Mouse (Mus musculus): ENCODE data around the gene Polr2e. TPM values are rescaled to one million over a fixed set of nuclear protein-coding genes. Genes with fewer than 3 reads are reported as not detected.
"Not testable (repeated sequence)": the region's sequence is repeated elsewhere in the genome, so short reads cannot be mapped to it uniquely, and the experiment has no call there.

Gene Polr2e
- polyA plus RNA-seq, 1 experiment from 2014 or later, result 256 TPM

GRCm38 (mm10) chr10:80054911-80055310 is 15.3 kb upstream of the Polr2e start:
- H3K4me1 ChIP-seq (replicated peaks; ENCODE audit: control insufficient read depth, insufficient read depth, low read length), result peaks cover 40% of the 10 kb centered on the region
- not testable (repeated sequence) for H3K27ac ChIP-seq (ENCODE audit: low read depth, low read length)

GRCm38 (mm10) chr10:80053831-80054815 is 14.5 kb upstream of the Polr2e start:
- Histone ChIP-seq H3K4me3 (ENCODE audit: low read depth, low read length) (peak overlapping the region; percentile 98), H3K9me3 (ENCODE audit: control insufficient read depth, low read length) (no peaks in the 10 kb centered on the region), H3K27ac (ENCODE audit: low read depth, low read length) (peak overlapping the region; percentile 99), H3K9ac (ENCODE audit: low read depth, low read length) (peak overlapping the region; percentile 99), H3K4me1 (replicated peaks; ENCODE audit: control insufficient read depth, insufficient read depth, low read length) (peaks cover 43% of the 10 kb centered on the region), H3K4me2 (peak overlapping the region; percentile 96), H3K36me3 (ENCODE audit: control insufficient read depth, insufficient read depth, low read length) (peaks cover 29% of the 10 kb centered on the region), H3K27me3 (replicated peaks; ENCODE audit: control insufficient read depth, insufficient read depth, low read length) (no peaks in the 10 kb centered on the region)
- peak; percentile 50 for ATAC-seq (replicated peaks; ENCODE audit: low FRiP score)
- DNase-seq (ENCODE audit: low spot score), result peak; percentile 81
- 2% methylated on average over 77 of the region's 77 CpGs for WGBS

More at GRCm38 (mm10) chr10:80054911-80055310, 15.3 kb upstream of the Polr2e start:
- not testable (repeated sequence) for H3K27me3 ChIP-seq (replicated peaks; ENCODE audit: control insufficient read depth, insufficient read depth, low read length); H3K9me3 ChIP-seq (ENCODE audit: control insufficient read depth, low read length); ATAC-seq (replicated peaks; ENCODE audit: low FRiP score); DNase-seq (ENCODE audit: low spot score)
- 21% methylated on average over 3 of the region's 3 CpGs for WGBS
- H3K4me3 ChIP-seq (ENCODE audit: low read depth, low read length), result peak overlapping the region; percentile 98
- peak overlapping the region; percentile 99 for H3K9ac ChIP-seq (ENCODE audit: low read depth, low read length)
- H3K4me2 ChIP-seq, result peak overlapping the region; percentile 96
- H3K36me3 ChIP-seq (ENCODE audit: control insufficient read depth, insufficient read depth, low read length), result peaks cover 33% of the 10 kb centered on the region

DNA sequence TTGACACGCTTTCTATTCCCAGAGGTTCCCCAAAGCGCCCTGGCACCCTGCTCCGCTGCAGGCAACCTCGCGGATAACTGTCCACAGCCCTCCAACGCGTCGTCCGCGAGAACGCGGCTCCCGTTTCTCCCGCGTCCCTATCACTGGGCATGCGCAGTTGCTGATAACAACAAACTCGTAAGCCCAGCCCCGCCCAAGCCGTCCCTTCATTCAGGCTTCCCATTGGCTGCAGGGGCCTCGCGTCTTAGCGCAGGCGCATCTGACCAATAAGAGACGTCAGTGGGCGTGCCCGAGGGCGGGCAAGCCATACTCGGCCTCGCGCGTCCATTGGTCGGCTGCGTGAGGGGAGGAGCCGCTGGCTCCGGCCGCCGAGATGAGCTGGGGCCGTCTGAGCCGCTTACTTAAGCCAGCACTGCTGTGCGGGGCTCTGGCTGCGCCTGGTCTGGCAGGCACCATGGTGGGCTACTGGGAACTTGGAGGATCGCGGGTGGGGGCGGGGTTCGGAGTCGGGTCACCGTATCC is 13.7 kb upstream of the Polr2e start:
- H3K4me1 ChIP-seq (replicated peaks; ENCODE audit: control insufficient read depth, insufficient read depth, low read length), result peaks cover 50% of the 10 kb centered on the region

GRCm38 (mm10) chr10:80052374-80052764 is 12.8 kb upstream of the Polr2e start:
- no peak for ATAC-seq (replicated peaks; ENCODE audit: low FRiP score)
- H3K9me3 ChIP-seq (ENCODE audit: control insufficient read depth, low read length), result no peaks in the 10 kb centered on the region
- H3K27me3 ChIP-seq (replicated peaks; ENCODE audit: control insufficient read depth, insufficient read depth, low read length), result no peaks in the 10 kb centered on the region
- 75% methylated on average over 5 of the region's 5 CpGs for WGBS
- no peak overlapping the region for H3K4me3 ChIP-seq (ENCODE audit: low read depth, low read length)
- H3K4me2 ChIP-seq, result peak overlapping the region; percentile 96
- H3K4me1 ChIP-seq (replicated peaks; ENCODE audit: control insufficient read depth, insufficient read depth, low read length), result peaks cover 55% of the 10 kb centered on the region
- H3K9ac ChIP-seq (ENCODE audit: low read depth, low read length), result peak overlapping the region; percentile 31
- H3K36me3 ChIP-seq (ENCODE audit: control insufficient read depth, insufficient read depth, low read length), result peaks cover 16% of the 10 kb centered on the region
- no peak for DNase-seq (ENCODE audit: low spot score)
- H3K27ac ChIP-seq (ENCODE audit: low read depth, low read length), result peak overlapping the region; percentile 99

More for the DNA sequence above, 13.7 kb upstream of the Polr2e start:
- Histone ChIP-seq H3K4me2 (peak overlapping the region; percentile 96), H3K27ac (ENCODE audit: low read depth, low read length) (peak overlapping the region; percentile 99), H3K4me3 (ENCODE audit: low read depth, low read length) (peak overlapping the region; percentile 98), H3K36me3 (ENCODE audit: control insufficient read depth, insufficient read depth, low read length) (peaks cover 25% of the 10 kb centered on the region), H3K9me3 (ENCODE audit: control insufficient read depth, low read length) (no peaks in the 10 kb centered on the region), H3K9ac (ENCODE audit: low read depth, low read length) (peak overlapping the region; percentile 99), H3K27me3 (replicated peaks; ENCODE audit: control insufficient read depth, insufficient read depth, low read length) (no peaks in the 10 kb centered on the region)
- ATAC-seq (replicated peaks; ENCODE audit: low FRiP score), result peak; percentile 92
- under 1% methylated on average over 47 of the region's 47 CpGs for WGBS
- peak; percentile 98 for DNase-seq (ENCODE audit: low spot score)

DNA sequence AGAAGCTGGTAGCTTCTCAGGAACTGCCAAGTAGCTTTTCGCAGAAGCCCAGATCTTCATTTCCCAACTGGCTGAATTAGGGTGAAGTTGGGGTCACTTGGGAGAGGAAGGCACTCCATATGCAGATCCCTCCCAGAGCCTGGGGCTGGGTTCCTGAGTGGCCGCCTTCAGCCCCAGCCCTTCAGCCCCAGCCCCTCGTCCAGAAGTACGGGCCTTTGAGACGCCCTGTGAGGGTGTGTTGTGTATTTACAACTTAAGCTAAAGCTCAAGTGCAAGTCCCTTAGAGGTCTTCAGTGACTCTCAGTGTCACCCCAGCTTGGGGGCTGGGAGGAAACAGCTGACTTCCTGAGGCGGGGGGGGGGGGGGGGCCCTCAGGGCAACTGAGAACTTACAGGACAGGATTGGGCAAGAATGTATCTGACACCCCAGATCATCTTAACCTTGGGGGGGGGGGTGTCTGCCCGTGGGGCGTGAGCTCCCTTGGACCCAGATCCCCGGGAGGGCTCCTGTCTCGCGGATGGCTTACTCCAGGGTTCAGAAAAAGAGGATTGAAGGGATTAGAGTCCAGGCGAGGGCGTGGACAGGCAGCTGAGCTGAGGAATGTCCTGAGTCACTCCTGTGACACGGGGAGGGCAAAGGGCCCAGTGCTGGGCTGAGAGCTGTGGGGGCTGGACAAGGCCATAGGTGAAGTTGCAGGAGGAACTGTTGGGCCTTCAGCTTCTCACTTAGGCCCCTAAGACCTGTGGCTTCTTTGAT is 12.2 kb upstream of the Polr2e start:
- DNase-seq (ENCODE audit: low spot score), result peak; percentile 63

GRCm38 (mm10) chr10:80050885-80051617 is 11.5 kb upstream of the Polr2e start:
- Histone ChIP-seq H3K9me3 (ENCODE audit: control insufficient read depth, low read length) (no peaks in the 10 kb centered on the region), H3K27me3 (replicated peaks; ENCODE audit: control insufficient read depth, insufficient read depth, low read length) (no peaks in the 10 kb centered on the region), H3K4me1 (replicated peaks; ENCODE audit: control insufficient read depth, insufficient read depth, low read length) (peaks cover 55% of the 10 kb centered on the region), H3K36me3 (ENCODE audit: control insufficient read depth, insufficient read depth, low read length) (peaks cover 7% of the 10 kb centered on the region; the same call in 1 of the 2 replicates), H3K27ac (ENCODE audit: low read depth, low read length) (peak overlapping the region; percentile 99), H3K9ac (ENCODE audit: low read depth, low read length) (peak overlapping the region; percentile 31; the same call in 1 of the 2 replicates), H3K4me2 (no peak overlapping the region; the same call in none of the 2 replicates), H3K4me3 (ENCODE audit: low read depth, low read length) (no peak overlapping the region)
- no peak for DNase-seq (ENCODE audit: low spot score)
- WGBS, result 48% methylated on average over 15 of the region's 15 CpGs
- no peak for ATAC-seq (replicated peaks; ENCODE audit: low FRiP score)

More for the DNA sequence above, 12.2 kb upstream of the Polr2e start:
- 34% methylated on average over 13 of the region's 14 CpGs for WGBS
- Histone ChIP-seq H3K9ac (ENCODE audit: low read depth, low read length) (peak overlapping the region; percentile 31), H3K27me3 (replicated peaks; ENCODE audit: control insufficient read depth, insufficient read depth, low read length) (no peaks in the 10 kb centered on the region), H3K36me3 (ENCODE audit: control insufficient read depth, insufficient read depth, low read length) (peaks cover 11% of the 10 kb centered on the region), H3K27ac (ENCODE audit: low read depth, low read length) (peak overlapping the region; percentile 99), H3K4me1 (replicated peaks; ENCODE audit: control insufficient read depth, insufficient read depth, low read length) (peaks cover 55% of the 10 kb centered on the region), H3K9me3 (ENCODE audit: control insufficient read depth, low read length) (no peaks in the 10 kb centered on the region), H3K4me3 (ENCODE audit: low read depth, low read length) (0 out of 2 replicates have a peak overlapping the region, but pooled peaks have one; percentile 5), H3K4me2 (peak overlapping the region; percentile 96; the same call in 1 of the 2 replicates)
- ATAC-seq (replicated peaks; ENCODE audit: low FRiP score), result no peak

DNA sequence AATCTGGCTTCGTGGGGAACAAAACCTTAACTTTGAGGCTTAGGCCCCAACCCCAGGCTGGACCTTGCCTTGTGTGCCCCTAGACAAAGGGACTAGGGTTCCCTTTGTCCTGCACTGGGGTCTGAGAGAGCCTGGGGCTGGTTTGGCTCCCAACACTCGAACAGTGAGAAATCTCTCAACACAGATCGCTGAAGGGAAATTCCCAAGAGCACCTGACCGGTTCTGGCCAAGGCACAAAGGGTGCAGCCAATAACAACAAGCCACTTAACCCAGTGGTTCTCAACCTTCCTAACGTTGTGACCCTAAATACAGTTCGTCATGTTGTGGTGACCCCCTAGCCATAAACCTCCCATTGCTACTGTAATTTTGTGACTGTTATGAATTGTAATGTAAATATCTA is 10.6 kb upstream of the Polr2e start:
- Histone ChIP-seq H3K27ac (ENCODE audit: low read depth, low read length) (peak overlapping the region; percentile 41; the same call in 1 of the 2 replicates), H3K4me3 (ENCODE audit: low read depth, low read length) (no peak overlapping the region), H3K4me2 (no peak overlapping the region), H3K27me3 (replicated peaks; ENCODE audit: control insufficient read depth, insufficient read depth, low read length) (no peaks in the 10 kb centered on the region), H3K9ac (ENCODE audit: low read depth, low read length) (no peak overlapping the region), H3K4me1 (replicated peaks; ENCODE audit: control insufficient read depth, insufficient read depth, low read length) (peaks cover 49% of the 10 kb centered on the region), H3K9me3 (ENCODE audit: control insufficient read depth, low read length) (no peaks in the 10 kb centered on the region), H3K36me3 (ENCODE audit: control insufficient read depth, insufficient read depth, low read length) (peaks cover under 1% of the 10 kb centered on the region; the same call in 1 of the 2 replicates)
- ATAC-seq (replicated peaks; ENCODE audit: low FRiP score) (no peak), DNase-seq (ENCODE audit: low spot score) (no peak)
- WGBS, result 60% methylated on average over 6 of the region's 6 CpGs

Measured in liver, embryonic 11.5 days (tissue).